Mouse (Mus musculus): ENCODE data around the gene Sgip1.

DNA sequence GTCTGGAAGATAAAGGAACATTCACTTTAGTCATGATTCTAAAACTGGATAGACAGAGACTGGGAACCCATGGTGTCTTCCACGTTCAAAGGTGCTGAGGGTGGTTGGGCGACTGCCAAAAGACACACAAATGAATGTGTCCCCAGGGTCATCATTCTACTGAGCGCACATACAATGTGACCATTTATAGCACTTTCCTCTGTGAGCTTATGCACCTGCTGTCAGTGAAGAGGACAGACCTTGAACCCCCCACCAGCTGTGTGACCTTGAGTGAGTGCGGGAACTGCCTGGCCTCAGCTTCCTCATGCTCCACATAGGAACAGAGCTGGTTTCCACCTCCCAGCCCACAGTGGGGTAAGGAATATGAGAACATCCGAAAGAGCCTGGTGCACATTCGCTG is 28.8 kb downstream of the Sgip1 start:
- TF ChIP-seq CTCF (IDR thresholded peaks at IDR 0.05 in 2 of 3, conservative IDR thresholded peaks at IDR 0.05 in 1 of 3; ENCODE audit: control insufficient read depth in 1 of 3, insufficient read depth in 1 of 3, low read depth in 2 of 3, low read length in 3 of 3, poor library complexity in 1 of 3, severe bottlenecking in 1 of 3) (no peak), ZMIZ1 (IDR thresholded peaks at IDR 0.05; ENCODE audit: low read depth, low read length) (no peak)
